Mouse (Mus musculus): ENCODE measurements around the gene Mcf2l.

- TF ChIP-seq POLR2A (IDR thresholded peaks at IDR 0.05; ENCODE audit: insufficient read depth, low read depth, low read length) (no peak), EP300 (IDR thresholded peaks at IDR 0.05; ENCODE audit: insufficient read depth, low read depth, low read length) (no peak), CTCF (IDR thresholded peaks at IDR 0.05) (no peak)
These were observed 120.9 kb downstream of the Mcf2l start for GRCm38 (mm10) chr8:12994468-12994867.

Measured in heart, adult 2 months (tissue).